Mouse (Mus musculus) myocyte (in vitro differentiated cells): ENCODE measurements around the gene Tmprss9. TPM values are rescaled to one million over a fixed set of nuclear protein-coding genes. Genes with fewer than 3 reads are reported as not detected.

Experiments
- H3K27me3 ChIP-seq: one replicate; pipeline ENCODE4 v1.6.1; 2011; ENCODE audit not compliant: control insufficient read depth, insufficient read depth, insufficient read length
- H3K36me3 ChIP-seq: one replicate; pipeline ENCODE4 v1.6.1; 2011; ENCODE audit not compliant: control insufficient read depth, insufficient read depth
- H3K4me2 ChIP-seq: one replicate; pipeline ENCODE4 v1.6.1; 2011; ENCODE audit warnings: low read depth, control low read depth
- H3K4me3 ChIP-seq: one replicate; pipeline ENCODE4 v1.5.1; 2011; ENCODE audit warnings: mild to moderate bottlenecking, control low read depth, moderate library complexity
- H3K79me2 ChIP-seq: one replicate; pipeline ENCODE4 v1.6.1; 2011; ENCODE audit not compliant: control insufficient read depth, insufficient read depth
- H3ac ChIP-seq: one replicate; pipeline ENCODE4 v1.6.1; 2011; ENCODE audit not compliant: control insufficient read depth, insufficient read length
- CEBPB ChIP-seq: IDR thresholded peaks from 2 replicates; pipeline ENCODE4 v1.6.1; 2011; ENCODE audit warnings: mild to moderate bottlenecking, moderate library complexity; ENCODE audit not compliant: poor library complexity, insufficient read depth, severe bottlenecking
- E2F4 ChIP-seq: IDR thresholded peaks from one replicate; pipeline ENCODE4 v1.6.1; 2011; ENCODE audit warnings: mild to moderate bottlenecking, control low read depth, moderate library complexity; ENCODE audit not compliant: insufficient read depth
- MAX ChIP-seq: IDR thresholded peaks from one replicate; pipeline ENCODE4 v1.6.1; 2011; ENCODE audit warnings: low read depth, mild to moderate bottlenecking, control low read depth
- MYOD1 ChIP-seq, 3 experiments: IDR thresholded peaks; one replicate each; pipeline ENCODE4 v1.6.1; 2011; ENCODE audit warnings: control low read depth in 2 of 3, low read depth in 2 of 3, mild to moderate bottlenecking in 2 of 3, moderate library complexity in 1 of 3; ENCODE audit not compliant: insufficient read length in 2 of 3, control insufficient read depth in 1 of 3
- MYOG ChIP-seq, 3 experiments: IDR thresholded peaks; one replicate each; pipeline ENCODE4 v1.6.1; 2011; ENCODE audit warnings: control low read depth in 2 of 3, low read depth in 2 of 3, mild to moderate bottlenecking in 2 of 3; ENCODE audit not compliant: insufficient read length in 2 of 3, control insufficient read depth in 1 of 3, insufficient read depth in 1 of 3
- POLR2A ChIP-seq: IDR thresholded peaks from one replicate; pipeline ENCODE4 v1.6.1; 2011; ENCODE audit warnings: low read depth, mild to moderate bottlenecking, control low read depth, moderate library complexity; ENCODE audit not compliant: insufficient read length
- POLR2AphosphoS2 ChIP-seq: IDR thresholded peaks from one replicate; pipeline ENCODE4 v1.6.1; 2011; ENCODE audit warnings: low read depth, control low read depth; ENCODE audit not compliant: insufficient read length
- REST ChIP-seq: IDR thresholded peaks from one replicate; pipeline ENCODE4 v1.6.1; 2011; ENCODE audit warnings: mild to moderate bottlenecking, control low read depth, moderate library complexity; ENCODE audit not compliant: insufficient read depth, insufficient read length
- SRF ChIP-seq: IDR thresholded peaks from one replicate; pipeline ENCODE4 v1.6.1; 2011; ENCODE audit warnings: low read depth; ENCODE audit not compliant: control insufficient read depth, insufficient read length
- TCF12 ChIP-seq: IDR thresholded peaks from one replicate; pipeline ENCODE4 v1.6.1; 2011; ENCODE audit warnings: mild to moderate bottlenecking, control low read depth; ENCODE audit not compliant: poor library complexity, insufficient read depth, severe bottlenecking
- TCF3 ChIP-seq: IDR thresholded peaks from one replicate; pipeline ENCODE4 v1.6.1; 2011; ENCODE audit warnings: low read depth, control low read depth; ENCODE audit not compliant: insufficient read length
- USF1 ChIP-seq: IDR thresholded peaks from one replicate; pipeline ENCODE4 v1.6.1; 2011; ENCODE audit warnings: low read depth, mild to moderate bottlenecking, control low read depth, moderate library complexity
- polyA plus RNA-seq: library from polyadenylated mRNA; unstranded; fragments of >200 nt; fragmentation: generic; extraction: Trizol; gene quantifications from one replicate; pipeline ENCODE4 v1.2.1, GENCODE M21; 2012; ENCODE audit warnings: missing spikeins

The Tmprss9 gene
- polyA plus RNA-seq, 1 experiment: 0.05 TPM

DNA sequence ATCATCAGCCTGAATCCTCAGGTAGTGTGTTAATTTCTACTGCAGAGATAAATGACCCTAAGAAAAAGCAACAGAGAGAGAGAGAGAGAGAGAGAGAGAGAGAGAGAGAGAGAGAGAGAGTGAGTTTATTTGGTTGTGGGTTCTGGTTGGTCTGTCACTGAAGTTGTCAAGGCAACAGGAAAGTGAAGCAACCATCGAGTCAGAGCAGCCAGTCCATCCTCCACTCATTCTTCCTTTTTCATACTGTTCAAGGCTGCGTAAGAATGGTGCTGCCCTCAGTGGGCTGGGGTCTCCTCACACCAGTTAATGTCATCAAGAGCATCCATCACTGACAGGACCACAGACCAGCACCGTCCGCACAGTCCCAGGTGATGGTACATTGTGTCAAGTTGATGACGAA is 72.6 kb downstream of the Tmprss9 start:
- Histone ChIP-seq H3K79me2 (no peaks in the 10 kb centered on the region), H3K4me3 (no peak overlapping the region), H3K4me2 (no peak overlapping the region), H3K27me3 (no peaks in the 10 kb centered on the region), H3ac (no peak overlapping the region), H3K36me3 (no peaks in the 10 kb centered on the region)
- TF ChIP-seq POLR2AphosphoS2 (no peak), CEBPB (no peak), E2F4 (no peak), TCF3 (no peak), SRF (no peak), USF1 (no peak), TCF12 (no peak), MAX (no peak), MYOD1 (IDR thresholded peaks at IDR 0.05; ENCODE audit: control insufficient read depth in 1 of 3, insufficient read length in 2 of 3, low read depth in 2 of 3) (no peak), REST (no peak), MYOG (IDR thresholded peaks at IDR 0.05; ENCODE audit: control insufficient read depth in 1 of 3, insufficient read depth in 1 of 3, insufficient read length in 2 of 3, low read depth in 2 of 3) (no peak), POLR2A (no peak)

DNA sequence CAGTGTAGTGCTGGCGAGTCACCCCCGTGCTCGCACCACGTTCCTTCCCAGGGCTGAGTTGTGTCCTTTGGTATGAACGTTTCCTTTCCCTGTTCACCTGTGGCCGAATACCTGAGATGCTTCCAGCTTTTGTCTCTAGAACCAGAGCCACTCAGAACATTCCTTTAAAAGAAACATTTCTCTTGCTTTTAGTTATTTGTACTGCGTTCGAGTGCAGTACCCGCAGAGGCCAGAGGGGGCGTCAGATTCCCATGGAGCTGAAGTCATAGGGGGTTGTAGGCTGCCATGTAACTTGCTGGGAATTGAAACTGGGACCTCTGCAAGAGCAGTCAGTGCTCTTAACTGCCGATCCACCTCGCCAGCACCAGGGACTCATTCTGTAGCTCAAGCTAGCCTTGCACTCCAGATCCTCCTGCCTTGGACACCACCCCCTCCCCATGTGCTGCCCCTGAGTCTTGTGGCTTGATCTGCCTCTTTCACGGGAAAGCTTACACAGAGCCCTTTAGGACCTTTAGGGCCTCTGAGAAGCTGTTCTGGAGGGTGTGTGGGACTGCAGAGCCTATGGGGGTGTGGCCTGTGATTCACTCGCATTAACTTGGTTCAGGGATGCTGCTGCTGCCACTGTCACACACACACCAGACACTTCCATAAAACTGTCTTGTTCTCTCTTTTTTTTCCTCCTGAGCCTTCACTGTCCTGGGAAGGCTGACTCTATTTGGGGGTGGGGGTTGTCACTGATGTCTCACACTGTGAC is 75.2 kb downstream of the Tmprss9 start:
- Histone ChIP-seq H3K36me3 (no peaks in the 10 kb centered on the region), H3K27me3 (no peaks in the 10 kb centered on the region), H3ac (no peak overlapping the region), H3K4me3 (no peak overlapping the region), H3K79me2 (no peaks in the 10 kb centered on the region), H3K4me2 (peak overlapping the region; percentile 62)
- no peak for TF ChIP-seq CEBPB
- no peak for TF ChIP-seq POLR2A
- no peak for TF ChIP-seq SRF
- no peak for TF ChIP-seq REST

DNA sequence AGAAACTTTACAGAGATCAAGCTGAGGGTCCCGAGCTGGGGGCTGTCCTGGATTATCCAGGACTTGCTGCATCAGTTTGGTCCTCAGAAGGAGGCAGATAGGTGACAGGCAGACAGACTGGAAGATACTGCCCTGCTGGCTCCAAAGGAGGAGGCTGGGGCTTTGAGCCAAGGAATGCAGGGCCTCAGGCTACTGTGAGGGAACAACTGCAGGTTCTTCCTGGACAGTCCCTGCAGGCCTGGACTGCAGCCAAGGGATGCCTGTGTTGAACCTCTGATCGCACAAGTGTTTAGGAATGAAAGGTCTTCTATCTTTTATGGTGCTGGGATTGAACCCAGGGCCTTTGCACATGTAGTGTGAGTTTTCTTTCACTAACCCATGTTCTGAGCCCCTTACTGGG is 76.2 kb downstream of the Tmprss9 start:
- H3K27me3 ChIP-seq: no peaks in the 10 kb centered on the region

DNA sequence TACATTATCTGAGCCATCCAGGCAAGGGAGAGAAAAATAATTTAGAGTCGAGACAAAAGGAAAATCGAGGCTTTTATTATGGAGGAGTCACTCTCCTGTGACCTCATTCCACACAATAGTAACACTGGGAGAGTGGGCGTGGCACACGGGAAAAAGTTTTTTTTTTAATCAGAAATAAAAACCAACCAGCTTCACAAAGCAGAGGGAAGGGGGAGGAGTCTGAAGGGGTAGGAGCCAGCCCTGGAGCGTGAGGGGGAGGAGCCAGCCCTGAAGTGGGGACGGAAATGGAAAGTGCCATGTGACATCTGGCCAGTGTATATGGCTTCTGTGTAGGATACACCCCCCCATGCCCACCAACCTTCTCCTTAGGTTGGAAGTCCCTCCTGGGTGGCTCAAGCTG is 76.9 kb downstream of the Tmprss9 start:
- TF ChIP-seq MYOD1 (IDR thresholded peaks at IDR 0.05; ENCODE audit: control insufficient read depth in 1 of 3, insufficient read length in 2 of 3, low read depth in 2 of 3) (no peak), USF1 (peak; percentile 73)
- Histone ChIP-seq H3K36me3 (no peaks in the 10 kb centered on the region), H3K79me2 (no peaks in the 10 kb centered on the region), H3K4me3 (no peak overlapping the region), H3ac (no peak overlapping the region), H3K4me2 (peak overlapping the region; percentile 62), H3K27me3 (no peaks in the 10 kb centered on the region)

More for the DNA sequence above, 76.2 kb downstream of the Tmprss9 start:
- TF ChIP-seq MAX: no peak
- TF ChIP-seq TCF12: no peak
- no peak for TF ChIP-seq USF1
- TF ChIP-seq MYOG (IDR thresholded peaks at IDR 0.05; ENCODE audit: control insufficient read depth in 1 of 3, insufficient read depth in 1 of 3, insufficient read length in 2 of 3, low read depth in 2 of 3): peak; percentile 18 to 96 (median 52)
- no peak for TF ChIP-seq SRF
- no peak for TF ChIP-seq REST
- no peak for TF ChIP-seq POLR2A
- TF ChIP-seq MYOD1 (IDR thresholded peaks at IDR 0.05; ENCODE audit: control insufficient read depth in 1 of 3, insufficient read length in 2 of 3, low read depth in 2 of 3): peak in 2 of 3 experiments; percentile 32 to 58
- no peak for TF ChIP-seq POLR2AphosphoS2
- TF ChIP-seq CEBPB: no peak
- no peak for TF ChIP-seq E2F4
- Histone ChIP-seq H3K79me2 (no peaks in the 10 kb centered on the region), H3K4me3 (no peak overlapping the region), H3K4me2 (peak overlapping the region; percentile 62), H3ac (no peak overlapping the region), H3K36me3 (no peaks in the 10 kb centered on the region)

DNA sequence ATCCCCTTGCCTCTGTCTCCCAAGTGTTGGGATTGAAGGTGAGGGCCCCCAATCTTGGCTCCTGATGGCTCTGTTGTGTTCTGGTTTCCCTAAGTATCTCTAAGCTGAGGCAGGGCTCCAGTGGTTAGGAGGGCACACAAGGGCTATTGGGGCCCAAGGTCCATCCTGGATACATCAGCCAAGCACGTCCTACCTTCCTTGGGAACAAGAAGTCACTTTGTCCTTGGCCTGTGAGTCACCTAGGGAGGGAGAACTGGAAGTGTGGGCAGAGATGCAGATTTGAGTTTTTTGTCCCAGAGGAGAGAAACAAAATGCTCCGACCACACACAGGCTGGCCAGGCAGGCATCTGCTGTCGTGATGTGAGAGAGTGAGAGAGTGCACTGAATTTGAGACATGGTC is 77.4 kb downstream of the Tmprss9 start:
- Histone ChIP-seq H3K79me2 (no peaks in the 10 kb centered on the region), H3K27me3 (no peaks in the 10 kb centered on the region), H3K4me3 (no peak overlapping the region), H3ac (no peak overlapping the region), H3K4me2 (peak overlapping the region; percentile 58), H3K36me3 (no peaks in the 10 kb centered on the region)
- TF ChIP-seq MAX: no peak
- TF ChIP-seq SRF: no peak
- TF ChIP-seq POLR2A: no peak
- no peak for TF ChIP-seq E2F4
- TF ChIP-seq POLR2AphosphoS2: no peak
- TF ChIP-seq USF1: no peak
- no peak for TF ChIP-seq MYOD1 (IDR thresholded peaks at IDR 0.05; ENCODE audit: control insufficient read depth in 1 of 3, insufficient read length in 2 of 3, low read depth in 2 of 3)
- TF ChIP-seq MYOG (IDR thresholded peaks at IDR 0.05; ENCODE audit: control insufficient read depth in 1 of 3, insufficient read depth in 1 of 3, insufficient read length in 2 of 3, low read depth in 2 of 3): no peak

Other genes starting within 250 kb of the Tmprss9 start
- gene Csnk1g2, start 249.0 kb upstream of the Tmprss9 start, polyA plus RNA-seq: 178 TPM
- gene Btbd2, start 214.8 kb upstream of the Tmprss9 start, polyA plus RNA-seq: 55.9 TPM
- gene Mknk2, start 193.7 kb upstream of the Tmprss9 start, polyA plus RNA-seq: 119 TPM
- gene Mob3a, start 169.9 kb upstream of the Tmprss9 start, polyA plus RNA-seq: 25.1 TPM
- gene Izumo4, start 169.7 kb upstream of the Tmprss9 start, polyA plus RNA-seq: 1.9 TPM
- gene Ap3d1, start 129.6 kb upstream of the Tmprss9 start, polyA plus RNA-seq: 68.0 TPM
- 20.6 TPM for gene Dot1l, start 116.6 kb upstream of the Tmprss9 start, polyA plus RNA-seq
- gene Sf3a2, start 73.7 kb upstream of the Tmprss9 start, polyA plus RNA-seq: 93.1 TPM
- gene Plekhj1, start 73.2 kb upstream of the Tmprss9 start, polyA plus RNA-seq: 69.6 TPM
- gene Amh, start 66.6 kb upstream of the Tmprss9 start, polyA plus RNA-seq: 0.76 TPM
- gene Jsrp1, start 58.4 kb upstream of the Tmprss9 start, polyA plus RNA-seq: 343 TPM
- 1,349 TPM for gene Oaz1, start 45.2 kb upstream of the Tmprss9 start, polyA plus RNA-seq
- gene Lingo3, start 27.8 kb upstream of the Tmprss9 start, polyA plus RNA-seq: 0.05 TPM
- gene Lsm7, start 16.6 kb upstream of the Tmprss9 start, polyA plus RNA-seq: 150 TPM
- gene Sppl2b, start 16.6 kb upstream of the Tmprss9 start, polyA plus RNA-seq: 31.0 TPM
- 225 TPM for gene Timm13, start 29.1 kb downstream of the Tmprss9 start, polyA plus RNA-seq
- gene Lmnb2, start 46.4 kb downstream of the Tmprss9 start, polyA plus RNA-seq: 65.2 TPM
- gene Gadd45b, start 58.2 kb downstream of the Tmprss9 start, polyA plus RNA-seq: 52.2 TPM
- 0.47 TPM for gene Gng7, start 143.1 kb downstream of the Tmprss9 start, polyA plus RNA-seq
- gene Diras1, start 153.8 kb downstream of the Tmprss9 start, polyA plus RNA-seq: 0.42 TPM
- 21.8 TPM for gene Slc39a3, start 165.6 kb downstream of the Tmprss9 start, polyA plus RNA-seq
- 192 TPM for gene Sgta, start 188.3 kb downstream of the Tmprss9 start, polyA plus RNA-seq
- gene Thop1, start 198.2 kb downstream of the Tmprss9 start, polyA plus RNA-seq: 139 TPM
- 0.14 TPM for gene Creb3l3, start 227.0 kb downstream of the Tmprss9 start, polyA plus RNA-seq
- 126 TPM for gene Map2k2, start 234.1 kb downstream of the Tmprss9 start, polyA plus RNA-seq